Mouse (Mus musculus): ENCODE data around the gene Anks1b. TPM values are rescaled to one million over a fixed set of nuclear protein-coding genes. Genes with fewer than 3 reads are reported as not detected.

The Anks1b gene
- total RNA-seq, 1 experiment from 2014 or later, result not detected

DNA sequence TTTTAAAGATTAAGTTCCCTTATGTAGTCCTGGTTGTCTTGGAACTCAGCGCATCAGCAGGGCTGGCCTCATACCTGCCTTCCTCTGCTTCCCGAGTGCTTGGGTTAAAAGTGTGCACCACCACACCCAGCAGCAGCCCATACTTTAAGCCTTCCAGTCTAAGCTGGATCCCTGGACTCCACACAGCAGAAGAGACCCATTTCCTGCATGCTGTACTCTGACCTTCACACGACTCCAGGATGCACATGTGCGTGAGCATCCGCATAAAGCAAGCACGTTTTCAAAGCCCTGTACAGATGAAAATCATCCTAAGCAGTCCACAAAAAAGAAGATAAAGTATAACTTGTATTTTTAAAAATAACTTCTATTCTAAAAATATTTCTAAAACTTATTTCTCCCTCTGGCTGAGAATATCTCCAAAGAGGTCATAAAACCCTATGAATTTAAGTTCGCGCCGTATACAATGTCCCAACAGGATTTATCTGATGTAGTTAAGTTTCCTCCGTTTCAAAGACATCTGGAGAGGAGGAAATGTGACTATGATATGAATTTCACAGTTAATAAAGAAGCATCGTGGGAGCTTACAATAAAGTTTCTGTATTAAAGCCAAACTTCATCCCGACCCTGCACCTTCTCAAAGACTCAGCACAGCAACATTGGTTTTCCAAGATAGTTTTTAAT, 1132.7 kb downstream of the Anks1b start:
- no peak; a peak in 1 of 4 replicates for ATAC-seq (replicated peaks in 1 of 2; ENCODE audit: insufficient read depth in 1 of 2, low FRiP score in 2 of 2, low TSS enrichment in 1 of 2, low read depth in 1 of 2, poor library complexity in 2 of 2, severe bottlenecking in 2 of 2)

Other genes with a start within 250 kb of the Anks1b start
- gene Scyl2, start 187.2 kb upstream of the Anks1b start, total RNA-seq (2017), result 36.1 and 37.8 TPM in 2 replicates
- 16.1 and 21.8 TPM in 2 replicates for gene Actr6, start 141.2 kb upstream of the Anks1b start, total RNA-seq (2017)
- 25.9 and 27.4 TPM in 2 replicates for gene Uhrf1bp1l, start 128.5 kb upstream of the Anks1b start, total RNA-seq (2017)